Mouse (Mus musculus) CH12.LX (cell line): ENCODE measurements at regions not wholly inside any gene's neighbourhood (a gene's known extent, or its start where the extent isn't known, plus 50 kb on each side); places are given as distances from the start of the nearest gene placed in this dataset.

Experiments
- DNase-seq: peaks from one replicate; pipeline ENCODE4 v3.0.0-alpha.2; 2013; ENCODE audit errors: extremely low read depth
- H3K27ac ChIP-seq: 2 replicates; pipeline ENCODE4 v1.5.1; 2012; ENCODE audit warnings: low read depth, mild to moderate bottlenecking, control low read depth, moderate library complexity; ENCODE audit not compliant: insufficient read depth
- H3K27me3 ChIP-seq: replicated peaks from 2 replicates; pipeline ENCODE3; 2012; ENCODE audit warnings: inconsistent platforms
- H3K36me3 ChIP-seq, 2 experiments: replicated peaks in 1 of 2; 2 replicates each; pipeline versions ENCODE3 to v1.6.1; 2012; ENCODE audit warnings: inconsistent platforms in 1 of 2, low read length in 1 of 2, mild to moderate bottlenecking in 1 of 2, mixed read lengths in 1 of 2, moderate library complexity in 1 of 2; ENCODE audit not compliant: control insufficient read depth in 1 of 2, insufficient read depth in 1 of 2
- H3K4me1 ChIP-seq, 2 experiments: 2 replicates each; pipeline ENCODE4 v1.6.1; 2012; ENCODE audit warnings: inconsistent platforms in 1 of 2, moderate library complexity in 1 of 2; ENCODE audit not compliant: insufficient read depth in 2 of 2, control insufficient read depth in 1 of 2
- H3K4me2 ChIP-seq: 2 replicates; pipeline ENCODE4 v1.6.1; 2012; ENCODE audit warnings: low read depth, mild to moderate bottlenecking, control low read depth; ENCODE audit not compliant: poor library complexity, insufficient read depth, severe bottlenecking
- H3K4me3 ChIP-seq, 3 experiments: fragments of 150-350 bp in 1 of 3; sonication (generic) in 1 of 3; replicated peaks in 1 of 3; 2 replicates each; pipeline versions ENCODE3 to v1.5.1; 2011 to 2012; ENCODE audit warnings: low read depth in 2 of 3, low read length in 2 of 3, mild to moderate bottlenecking in 2 of 3, moderate library complexity in 2 of 3, control low read depth in 1 of 3, improper control_type of control experiment in 1 of 3, inconsistent platforms in 1 of 3, mixed read lengths in 1 of 3; ENCODE audit not compliant: poor library complexity in 1 of 3
- H3K79me2 ChIP-seq: replicated peaks from 2 replicates; pipeline ENCODE4 v1.6.1; 2012; ENCODE audit warnings: mild to moderate bottlenecking, moderate library complexity; ENCODE audit not compliant: control insufficient read depth, poor library complexity, insufficient read depth, severe bottlenecking; ENCODE audit errors: extremely low read depth
- H3K9ac ChIP-seq: 2 replicates; pipeline ENCODE4 v1.6.1; 2012; ENCODE audit warnings: low read depth, mild to moderate bottlenecking, control low read depth, moderate library complexity; ENCODE audit not compliant: insufficient read depth
- H3K9me3 ChIP-seq: replicated peaks from 2 replicates; pipeline ENCODE3; 2012; ENCODE audit warnings: low read length, inconsistent platforms, mixed read lengths
- BHLHE40 ChIP-seq: IDR thresholded peaks from 2 replicates; pipeline ENCODE4 v1.6.1; 2011; ENCODE audit warnings: mild to moderate bottlenecking, low read depth, low read length, improper control_type of control experiment
- CHD1 ChIP-seq: IDR thresholded peaks from 2 replicates; pipeline ENCODE4 v1.6.1; 2012; ENCODE audit warnings: low read depth, low read length, improper control_type of control experiment, inconsistent platforms
- CHD2 ChIP-seq: IDR thresholded peaks from 2 replicates; pipeline ENCODE4 v1.6.1; 2011; ENCODE audit warnings: low read length, improper control_type of control experiment
- E2F4 ChIP-seq: IDR thresholded peaks from 2 replicates; pipeline ENCODE4 v1.6.1; 2011; ENCODE audit warnings: low read depth, low read length, improper control_type of control experiment; ENCODE audit not compliant: insufficient replicate concordance
- ELF1 ChIP-seq: IDR thresholded peaks from 2 replicates; pipeline ENCODE4 v1.6.1; 2014; ENCODE audit warnings: low read depth, mild to moderate bottlenecking, inconsistent platforms, low read length, improper control_type of control experiment
- EP300 ChIP-seq: IDR thresholded peaks from 2 replicates; pipeline ENCODE4 v1.6.1; 2011; ENCODE audit warnings: low read length, improper control_type of control experiment
- ETS1 ChIP-seq: conservative IDR thresholded peaks from 2 replicates; pipeline ENCODE4 v1.6.1; 2012; ENCODE audit warnings: low read depth, mild to moderate bottlenecking, inconsistent platforms, low read length, improper control_type of control experiment, moderate library complexity
- GABPA ChIP-seq: IDR thresholded peaks from 2 replicates; pipeline ENCODE4 v1.6.1; 2012; ENCODE audit warnings: low read depth, low read length, improper control_type of control experiment, inconsistent platforms; ENCODE audit not compliant: insufficient replicate concordance
- HCFC1 ChIP-seq: IDR thresholded peaks from 2 replicates; pipeline ENCODE4 v1.6.1; 2012; ENCODE audit warnings: low read depth, mild to moderate bottlenecking, inconsistent platforms, low read length, improper control_type of control experiment
- IRF4 ChIP-seq: IDR thresholded peaks from 2 replicates; pipeline ENCODE4 v1.6.1; 2014; ENCODE audit warnings: low read depth, mild to moderate bottlenecking, inconsistent platforms, low read length, improper control_type of control experiment
- JUN ChIP-seq: IDR thresholded peaks from 2 replicates; pipeline ENCODE4 v1.6.1; 2011; ENCODE audit warnings: low read depth, mild to moderate bottlenecking, low read length, improper control_type of control experiment, moderate library complexity; ENCODE audit not compliant: insufficient read depth
- JUND ChIP-seq: conservative IDR thresholded peaks from 2 replicates; pipeline ENCODE4 v1.6.1; 2011; ENCODE audit warnings: low read depth, low read length, improper control_type of control experiment
- KAT2A ChIP-seq: IDR thresholded peaks from 2 replicates; pipeline ENCODE4 v1.6.1; 2012; ENCODE audit warnings: low read length, improper control_type of control experiment, inconsistent platforms; ENCODE audit not compliant: insufficient replicate concordance
- MAFK ChIP-seq: IDR thresholded peaks from 2 replicates; pipeline ENCODE4 v1.6.1; 2011; ENCODE audit warnings: low read length, improper control_type of control experiment; ENCODE audit not compliant: insufficient replicate concordance
- MAX ChIP-seq: IDR thresholded peaks from 2 replicates; pipeline ENCODE4 v1.6.1; 2011; ENCODE audit warnings: low read length, improper control_type of control experiment
- MAZ ChIP-seq: IDR thresholded peaks from 2 replicates; pipeline ENCODE4 v1.6.1; 2012; ENCODE audit warnings: low read depth, mild to moderate bottlenecking, inconsistent platforms, low read length, improper control_type of control experiment, moderate library complexity
- MEF2A ChIP-seq: IDR thresholded peaks from 2 replicates; pipeline ENCODE4 v1.6.1; 2014; ENCODE audit warnings: low read depth, mild to moderate bottlenecking, inconsistent platforms, low read length, improper control_type of control experiment, borderline replicate concordance
- MXI1 ChIP-seq: IDR thresholded peaks from 2 replicates; pipeline ENCODE4 v1.6.1; 2011; ENCODE audit warnings: mild to moderate bottlenecking, low read depth, low read length, improper control_type of control experiment
- MYC ChIP-seq: IDR thresholded peaks from 2 replicates; pipeline ENCODE4 v1.6.1; 2011; ENCODE audit warnings: low read depth, mild to moderate bottlenecking, improper control_type of control experiment, low read length
- NELFE ChIP-seq: IDR thresholded peaks from 2 replicates; pipeline ENCODE4 v1.6.1; 2011; ENCODE audit warnings: low read depth, low read length, improper control_type of control experiment
- PAX5 ChIP-seq: IDR thresholded peaks from 2 replicates; pipeline ENCODE4 v1.6.1; 2012; ENCODE audit warnings: low read length, inconsistent platforms, mixed read lengths
- POLR2A ChIP-seq: IDR thresholded peaks from 2 replicates; pipeline ENCODE4 v1.6.1; 2011; ENCODE audit warnings: low read depth, mild to moderate bottlenecking, improper control_type of control experiment, low read length
- POLR2AphosphoS2 ChIP-seq: IDR thresholded peaks from 2 replicates; pipeline ENCODE4 v1.6.1; 2011; ENCODE audit warnings: low read depth, low read length, improper control_type of control experiment
- RAD21 ChIP-seq: IDR thresholded peaks from 2 replicates; pipeline ENCODE4 v1.6.1; 2011; ENCODE audit warnings: low read depth, mild to moderate bottlenecking, low read length, improper control_type of control experiment, moderate library complexity
- SIN3A ChIP-seq: IDR thresholded peaks from 2 replicates; pipeline ENCODE4 v1.6.1; 2012; ENCODE audit warnings: low read length, improper control_type of control experiment, inconsistent platforms
- SMC3 ChIP-seq: IDR thresholded peaks from 2 replicates; pipeline ENCODE4 v1.6.1; 2011; ENCODE audit warnings: low read depth, low read length, improper control_type of control experiment
- TBP ChIP-seq: conservative IDR thresholded peaks from 2 replicates; pipeline ENCODE4 v1.6.1; 2011; ENCODE audit warnings: low read depth, low read length, improper control_type of control experiment
- UBTF ChIP-seq: IDR thresholded peaks from 2 replicates; pipeline ENCODE4 v1.6.1; 2012; ENCODE audit warnings: low read depth, mild to moderate bottlenecking, inconsistent platforms, low read length, improper control_type of control experiment, moderate library complexity
- USF1 ChIP-seq: IDR thresholded peaks from 2 replicates; pipeline ENCODE4 v1.6.1; 2014; ENCODE audit warnings: low read depth, mild to moderate bottlenecking, inconsistent platforms, low read length, improper control_type of control experiment
- USF2 ChIP-seq: conservative IDR thresholded peaks from 2 replicates; pipeline ENCODE4 v1.6.1; 2011; ENCODE audit warnings: low read depth, low read length, improper control_type of control experiment
- ZC3H11A ChIP-seq: IDR thresholded peaks from 2 replicates; pipeline ENCODE4 v1.6.1; 2012; ENCODE audit warnings: low read depth, mild to moderate bottlenecking, inconsistent platforms, low read length, improper control_type of control experiment
- ZKSCAN1 ChIP-seq: IDR thresholded peaks from 2 replicates; pipeline ENCODE4 v1.6.1; 2012; ENCODE audit warnings: low read depth, inconsistent platforms, low read length, improper control_type of control experiment, borderline replicate concordance
- ZNF384 ChIP-seq: IDR thresholded peaks from 2 replicates; pipeline ENCODE4 v1.6.1; 2012; ENCODE audit warnings: low read depth, low read length, improper control_type of control experiment, inconsistent platforms
- dilution Hi-C: fragments of 300-500 bp; cut with MboI; formaldehyde crosslinking; loops from 2 replicates; pipeline ENCODE4 v1.14.3; 2020; ENCODE audit warnings: low sequenced_read_pairs; ENCODE audit not compliant: extremely low pct_unique_long_range_greater_than_20kb, extremely low pct_ligation_motif_present
- in situ Hi-C: fragments of 300-500 bp; cut with MboI; formaldehyde crosslinking; loops from 3 replicates; pipeline ENCODE4 v1.14.3; 2019; ENCODE audit warnings: low sequenced_read_pairs, low pct_ligation_motif_present, low pct_unique_long_range_greater_than_20kb, mixed read lengths

- H3K27ac ChIP-seq, result peak overlapping the region; percentile 92
- in situ Hi-C loops, result no loop called here
- H3K9me3 ChIP-seq, result no peaks in the 10 kb centered on the region
- H3K79me2 ChIP-seq, result no peaks in the 10 kb centered on the region
- H3K9ac ChIP-seq, result peak overlapping the region; percentile 52
- dilution Hi-C loops, result no loop called here
- H3K4me2 ChIP-seq, result peak overlapping the region; percentile 81
- no peaks in the 10 kb centered on the region for H3K27me3 ChIP-seq
- no peak overlapping the region for H3K4me3 ChIP-seq
- H3K4me1 ChIP-seq, result peaks cover 35 to 69% of the 10 kb centered on the region in 2 experiments
- no peaks in the 10 kb centered on the region for H3K36me3 ChIP-seq
- peak; percentile 59 for DNase-seq
- TF ChIP-seq KAT2A (no peak), PAX5 (no peak), RAD21 (no peak; the same call in 1 of the 2 replicates), TBP (no peak), MAFK (no peak), ETS1 (no peak), JUND (peak; percentile 29; the same call in 1 of the 2 replicates), ZKSCAN1 (no peak), POLR2AphosphoS2 (no peak), GABPA (no peak), MYC (no peak), IRF4 (peak; percentile 59; the same call in 1 of the 2 replicates), CHD2 (peak; percentile 33; the same call in 1 of the 2 replicates), ZNF384 (no peak), UBTF (no peak), SIN3A (no peak), JUN (no peak), E2F4 (no peak), MEF2A (no peak), EP300 (peak; percentile 68), SMC3 (no peak), MXI1 (0 out of 2 replicates have a peak, but pooled peaks have one; percentile 28)
Measured at GRCm38 (mm10) chr5:53378106-53378505, 87.8 kb upstream of the Rbpj start.

- Histone ChIP-seq H3K36me3 (no peaks in the 10 kb centered on the region), H3K27me3 (no peaks in the 10 kb centered on the region), H3K4me3 (no peak overlapping the region), H3K4me1 (peaks cover 35 to 68% of the 10 kb centered on the region in 2 experiments), H3K9me3 (no peaks in the 10 kb centered on the region), H3K9ac (peak overlapping the region; percentile 52), H3K4me2 (peak overlapping the region; percentile 81), H3K27ac (peak overlapping the region; percentile 92), H3K79me2 (no peaks in the 10 kb centered on the region)
- in situ Hi-C loops, result no loop called here
- dilution Hi-C loops, result no loop called here
- DNase-seq, result peak; percentile 92
- TF ChIP-seq POLR2A, result peak; percentile 44; the same call in 1 of the 2 replicates
- no peak for TF ChIP-seq MXI1
- TF ChIP-seq ZC3H11A, result no peak
- TF ChIP-seq ELF1, result peak; percentile 65
- no peak for TF ChIP-seq CHD1
- TF ChIP-seq USF1, result no peak
- peak; percentile 70; the same call in 1 of the 2 replicates for TF ChIP-seq UBTF
- TF ChIP-seq NELFE, result no peak
- TF ChIP-seq HCFC1, result no peak; the same call in 1 of the 2 replicates
- no peak for TF ChIP-seq MAX
- peak; percentile 92 for TF ChIP-seq MAZ
- 0 out of 2 replicates have a peak, but pooled peaks have one; percentile 26 for TF ChIP-seq E2F4
- no peak for TF ChIP-seq GABPA
- no peak for TF ChIP-seq USF2
- peak; percentile 1; the same call in 1 of the 2 replicates for TF ChIP-seq JUND
- TF ChIP-seq KAT2A, result no peak
- peak; percentile 45; the same call in 1 of the 2 replicates for TF ChIP-seq BHLHE40
- no peak for TF ChIP-seq JUN
- no peak for TF ChIP-seq POLR2AphosphoS2
Measured at GRCm38 (mm10) chr5:53378599-53378998, 87.4 kb upstream of the Rbpj start.
